15 mouse cellular contexts compared by ENCODE assay signal in genomic region chr6:65585333-65586053, GRCm38 (mm10).
A peak's percentile ranks its signal among the peaks of the same experiment; 100 is the strongest.
DNase-seq lines count a peak whose midpoint lies in the region; ATAC-seq and TF ChIP-seq lines count a peak whose summit lies in the region.
"Had no signal": no experiment of that assay in that cellular context is flagged by ENCODE, and none has a peak within 500 bp of the region (broad histone marks: within the 10 kb centered on the region; RNA-seq: fewer than 3 reads in every experiment).

No protein-coding gene starts in this region.

- no peaks in the 10 kb centered on the region for H3K36me3 ChIP-seq in myocyte (ENCODE audit: control insufficient read depth, insufficient read depth)
- H3K36me3 ChIP-seq: embryonic facial prominence, embryonic 12.5 days; hindbrain, embryonic 10.5 days; intestine, embryonic 15.5 days; limb, embryonic 12.5 days; midbrain, embryonic 13.5 days had no signal

- intact Hi-C loops in left cerebral cortex, adult 2 months (cut with DNase I) = no loop called here
- intact Hi-C loops in left cerebral cortex, postnatal 25 days (cut with DNase I) = no loop called here

- no peak for TF ChIP-seq CTCF in left cerebral cortex, adult 2 months (IDR thresholded peaks at IDR 0.05)

- no peaks in the 10 kb centered on the region for H3K79me2 ChIP-seq in myocyte (ENCODE audit: control insufficient read depth, insufficient read depth)

- no peak overlapping the region for H3K4me3 ChIP-seq in left cerebral cortex, adult 2 months
- no peak overlapping the region for H3K4me3 ChIP-seq in myocyte
- H3K4me3 ChIP-seq: embryonic facial prominence, embryonic 12.5 days; hindbrain, embryonic 10.5 days; intestine, embryonic 15.5 days; limb, embryonic 12.5 days; midbrain, embryonic 13.5 days had no signal

- TF ChIP-seq POLR2A in myocyte (IDR thresholded peaks at IDR 0.05; ENCODE audit: insufficient read length, low read depth) = no peak

- no peak overlapping the region for H3ac ChIP-seq in myocyte (ENCODE audit: control insufficient read depth, insufficient read length)

- peak; percentile 80 for ATAC-seq in frontal cortex, adult (ENCODE audit: low TSS enrichment)
- ATAC-seq in common myeloid progenitor, adult 5-6 weeks (replicated peaks; ENCODE audit: low read depth, poor library complexity, severe bottlenecking) = peak; percentile 63
- ATAC-seq: intestine, embryonic 15.5 days; liver, postnatal 0 days had no signal

- peak overlapping the region; percentile 13; the same call in 1 of the 2 replicates for H3K27ac ChIP-seq in left cerebral cortex, adult 2 months
- H3K27ac ChIP-seq: embryonic facial prominence, embryonic 12.5 days; hindbrain, embryonic 10.5 days; intestine, embryonic 15.5 days; limb, embryonic 12.5 days; midbrain, embryonic 13.5 days had no signal

- H3K4me2 ChIP-seq in myocyte (ENCODE audit: low read depth) = peak overlapping the region; percentile 37
- H3K4me2 ChIP-seq: embryonic facial prominence, embryonic 12.5 days; intestine, embryonic 15.5 days; limb, embryonic 12.5 days; midbrain, embryonic 13.5 days had no signal

- no peaks in the 10 kb centered on the region for H3K27me3 ChIP-seq in myocyte (ENCODE audit: control insufficient read depth, insufficient read depth, insufficient read length)
- H3K27me3 ChIP-seq: embryonic facial prominence, embryonic 12.5 days; intestine, embryonic 15.5 days; limb, embryonic 12.5 days; midbrain, embryonic 13.5 days had no signal

- DNase-seq in frontal cortex, postnatal 14 days (ENCODE audit: low spot score in 2 of 2) = no peak
- no peak for DNase-seq in left cerebral cortex, adult 2 months (ENCODE audit: extremely low spot score in 1 of 2, low spot score in 2 of 2)
- DNase-seq in left cerebral cortex, postnatal 25 days (ENCODE audit: low spot score in 2 of 2) = no peak
- DNase-seq in kidney, adult 11 months = no peak
- DNase-seq in kidney, postnatal 10 days = no peak
- DNase-seq: kidney, postnatal 4 days; liver, postnatal 0 days had no signal

TF ChIP-seq in myocyte, 11 proteins besides CTCF, POLR2A, EP300 and RAD21:
- no peak for TF ChIP-seq MYOD1 (IDR thresholded peaks at IDR 0.05; ENCODE audit: control insufficient read depth in 1 of 3, insufficient read length in 2 of 3, low read depth in 2 of 3)
- TF ChIP-seq TCF3 (IDR thresholded peaks at IDR 0.05; ENCODE audit: insufficient read length, low read depth) = no peak
- no peak for TF ChIP-seq MAX (IDR thresholded peaks at IDR 0.05; ENCODE audit: low read depth)
- no peak for TF ChIP-seq E2F4 (IDR thresholded peaks at IDR 0.05; ENCODE audit: insufficient read depth)
- no peak for TF ChIP-seq CEBPB (IDR thresholded peaks at IDR 0.05; ENCODE audit: insufficient read depth, poor library complexity, severe bottlenecking)
